Mouse (Mus musculus) thymus, postnatal 4 days (tissue): ENCODE measurements around the gene Ankrd34a.

Source experiments
- DNase-seq: peaks from one replicate; pipeline ENCODE4 v3.0.0; 2021

Gene Ankrd34a

GRCm38 (mm10) chr3:96563911-96564632 is 32.4 kb upstream of the Ankrd34a start:
- DNase-seq, result no peak

GRCm38 (mm10) chr3:96564633-96565032 is 31.8 kb upstream of the Ankrd34a start:
- DNase-seq, result no peak

GRCm38 (mm10) chr3:96565105-96565504 is 31.3 kb upstream of the Ankrd34a start:
- no peak for DNase-seq

- DNase-seq, result no peak
These were observed 29.6 kb upstream of the Ankrd34a start for GRCm38 (mm10) chr3:96566661-96567450.

GRCm38 (mm10) chr3:96568605-96569004 is 27.8 kb upstream of the Ankrd34a start:
- no peak for DNase-seq

- no peak for DNase-seq
These were observed 26.9 kb upstream of the Ankrd34a start for GRCm38 (mm10) chr3:96569506-96569905.

GRCm38 (mm10) chr3:96569966-96570605 is 26.4 kb upstream of the Ankrd34a start:
- no peak for DNase-seq

GRCm38 (mm10) chr3:96570643-96571042 is 25.8 kb upstream of the Ankrd34a start:
- no peak for DNase-seq

- no peak for DNase-seq
These were observed 25.1 kb upstream of the Ankrd34a start for GRCm38 (mm10) chr3:96571336-96571735.

- DNase-seq, result no peak
These were observed 24.3 kb upstream of the Ankrd34a start for GRCm38 (mm10) chr3:96571896-96572698.

- DNase-seq, result no peak
These were observed 22.6 kb upstream of the Ankrd34a start for GRCm38 (mm10) chr3:96573611-96574511.

- peak; percentile 8 for DNase-seq
These were observed 21.0 kb upstream of the Ankrd34a start for GRCm38 (mm10) chr3:96575272-96575984.

GRCm38 (mm10) chr3:96576005-96576658 is 20.3 kb upstream of the Ankrd34a start:
- DNase-seq, result peak; percentile 28

GRCm38 (mm10) chr3:96576690-96577541 is 19.5 kb upstream of the Ankrd34a start, which contains the start of gene Gm16253:
Gene Gm16253 (plus strand): TSS chr3:96576984.
- DNase-seq, result peak; percentile 83

- peak; percentile 12 for DNase-seq
These were observed 18.9 kb upstream of the Ankrd34a start for GRCm38 (mm10) chr3:96577566-96577965.

- DNase-seq, result peak; percentile 12
These were observed 17.7 kb upstream of the Ankrd34a start for GRCm38 (mm10) chr3:96578561-96579238.

- DNase-seq, result peak; percentile 19
These were observed 17.1 kb upstream of the Ankrd34a start for GRCm38 (mm10) chr3:96579239-96579750.

- peak; percentile 95 for DNase-seq
These were observed 16.5 kb upstream of the Ankrd34a start for GRCm38 (mm10) chr3:96579885-96580454.
